Mouse (Mus musculus) T-helper 1 cell (primary cell): ENCODE data around the gene Slc10a7.
"Not testable (repeated sequence)": the region's sequence is repeated elsewhere in the genome, so short reads cannot be mapped to it uniquely, and the experiment has no call there.

Experiments
- in situ Hi-C: fragments of 300-600 bp; cut with MboI, MseI; formaldehyde crosslinking; loops from one replicate; pipeline ENCODE4 v1.15.1; 2025; ENCODE audit warnings: high pct_unique_total_duplicates

Slc10a7 gene

DNA sequence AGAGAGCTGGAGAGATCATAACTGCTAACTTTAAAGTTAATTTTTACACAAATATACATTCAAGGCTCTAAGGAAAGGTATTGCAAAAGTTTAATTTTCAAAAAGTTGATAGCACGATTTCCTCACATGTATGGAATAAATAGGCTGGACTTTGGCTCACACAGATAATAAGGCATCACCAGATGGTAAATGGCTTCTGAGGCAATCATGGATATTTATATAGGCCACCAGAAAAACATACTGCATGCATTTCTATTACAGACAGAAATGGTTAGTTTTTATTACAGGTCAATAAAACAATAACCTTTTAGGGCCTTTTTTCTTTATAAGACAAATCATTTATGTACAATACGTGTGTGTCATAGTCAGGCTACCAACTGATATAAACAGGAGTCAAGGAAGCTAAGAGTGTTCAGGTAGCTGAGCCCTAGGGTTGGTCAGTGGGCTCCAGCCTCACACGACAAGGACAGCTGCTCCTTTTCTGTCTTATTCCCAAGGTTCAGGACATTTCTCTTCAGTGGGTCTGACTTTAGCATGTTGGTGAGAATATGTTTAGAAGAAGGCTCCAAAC, 150.6 kb downstream of the Slc10a7 start:
- in situ Hi-C loops: loop anchor here (10.0 kb wide), 1 partner anchor 215 kb away; no protein-coding TSS in a partner anchor

DNA sequence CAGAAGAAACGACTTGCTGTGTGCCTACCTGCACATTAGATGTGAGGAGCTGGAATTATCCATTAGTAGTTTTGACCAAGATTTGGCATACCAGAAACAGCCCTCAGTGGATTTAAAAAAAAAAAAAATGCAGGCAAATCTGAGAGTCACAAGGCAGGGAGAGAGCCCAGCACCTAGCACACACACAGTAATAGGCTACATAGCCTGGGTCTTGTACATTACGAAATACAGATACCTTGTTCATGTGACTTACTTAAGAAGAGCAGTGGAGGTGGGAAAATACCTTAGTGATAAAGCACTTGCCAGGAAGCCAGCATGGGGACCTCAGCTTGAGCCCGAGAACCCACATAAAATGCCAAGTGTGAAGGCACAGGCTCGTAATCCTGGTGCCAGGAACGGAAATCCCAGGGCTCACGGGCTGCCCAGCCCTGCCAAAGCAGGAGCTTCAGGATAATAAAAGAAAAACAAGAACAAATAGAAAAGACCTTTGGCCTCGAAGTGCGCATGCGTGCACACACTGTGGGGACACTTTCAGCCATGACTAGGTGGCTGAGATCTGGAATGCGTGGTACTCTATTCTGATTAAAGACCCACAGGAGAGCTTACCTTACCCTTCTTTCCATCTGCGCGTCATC, 155.3 kb downstream of the Slc10a7 start:
- in situ Hi-C loops: no loop called here

DNA sequence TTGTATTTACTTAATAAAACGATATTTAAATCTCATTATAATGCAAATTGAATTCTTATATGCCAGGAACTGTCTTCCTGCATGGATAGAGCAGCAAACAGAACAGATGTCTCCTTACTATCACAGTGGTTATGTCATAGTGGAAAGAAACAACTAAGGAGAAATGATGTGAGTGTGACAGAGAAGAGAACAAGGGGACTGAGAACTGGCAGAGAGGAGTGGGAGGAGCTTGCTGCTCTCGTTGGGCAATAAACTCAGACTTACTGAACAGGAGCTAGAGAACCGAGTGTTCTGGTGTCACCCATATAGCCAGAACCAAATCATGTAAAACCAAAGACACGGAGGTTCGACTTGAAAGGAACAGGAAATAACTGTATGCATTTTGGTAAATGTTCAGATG, 158.3 kb downstream of the Slc10a7 start:
- in situ Hi-C loops: no loop called here

- in situ Hi-C loops: no loop called here
Observed at GRCm38 (mm10) chr8:78668206-78668605, 159.1 kb downstream of the Slc10a7 start.

DNA sequence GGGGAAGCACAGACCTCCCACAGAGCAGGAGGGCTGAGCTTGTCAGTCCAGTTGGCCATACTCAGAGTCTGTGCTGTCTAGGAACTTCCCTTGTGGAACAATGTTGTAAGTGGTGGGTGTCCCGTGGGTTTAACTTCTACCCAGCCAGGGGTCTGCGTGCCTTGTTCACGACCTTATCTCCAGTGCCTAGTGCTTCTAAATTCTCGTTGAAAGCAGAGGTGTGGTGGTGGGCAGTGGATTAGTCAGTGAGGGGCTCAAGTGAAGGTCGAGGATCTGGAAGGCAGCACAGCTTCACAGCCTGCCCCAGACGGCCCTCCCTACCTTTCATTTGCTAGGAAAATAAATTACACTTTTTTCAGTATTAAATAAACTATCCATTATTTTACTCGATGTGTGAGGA, 161.1 kb downstream of the Slc10a7 start:
- in situ Hi-C loops: no loop called here

DNA sequence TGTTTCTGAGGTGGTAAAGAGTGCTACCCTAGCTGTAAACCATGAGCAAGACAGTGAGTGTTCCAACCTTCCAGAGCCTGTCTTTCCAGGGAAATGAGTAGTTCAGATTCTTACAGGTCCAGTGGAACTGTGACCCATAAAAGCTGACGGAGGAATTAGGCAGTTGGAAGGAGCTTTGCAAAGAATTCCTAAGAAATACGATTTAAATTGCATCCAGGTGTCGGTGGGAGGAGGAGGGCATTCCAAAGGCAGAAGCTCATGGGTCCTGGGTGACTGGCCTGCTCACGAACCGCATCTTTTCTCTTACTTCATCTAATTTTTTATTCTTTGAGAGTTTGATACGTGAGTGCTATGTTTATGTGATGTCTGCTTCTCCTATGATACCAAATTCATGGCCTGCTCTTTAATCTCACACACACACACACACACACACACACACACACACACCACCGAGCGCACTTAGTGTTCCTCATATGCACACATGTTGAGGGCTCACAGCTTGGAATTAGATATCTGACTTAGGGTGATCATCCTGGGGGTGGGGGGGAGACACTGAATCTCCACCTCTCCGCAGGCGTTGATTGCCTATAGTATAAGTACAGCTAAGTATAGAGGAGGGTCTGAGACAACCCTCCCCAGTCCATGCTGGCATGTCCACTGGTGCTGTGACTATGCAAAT, 169.5 kb downstream of the Slc10a7 start:
- in situ Hi-C loops: no loop called here

GRCm38 (mm10) chr8:78690795-78691194, 181.6 kb downstream of the Slc10a7 start:
- in situ Hi-C loops: no loop called here

- in situ Hi-C loops: no loop called here
Observed at GRCm38 (mm10) chr8:78698331-78698741, 189.2 kb downstream of the Slc10a7 start.

GRCm38 (mm10) chr8:78703068-78703820, 194.1 kb downstream of the Slc10a7 start:
- in situ Hi-C loops: no loop called here

DNA sequence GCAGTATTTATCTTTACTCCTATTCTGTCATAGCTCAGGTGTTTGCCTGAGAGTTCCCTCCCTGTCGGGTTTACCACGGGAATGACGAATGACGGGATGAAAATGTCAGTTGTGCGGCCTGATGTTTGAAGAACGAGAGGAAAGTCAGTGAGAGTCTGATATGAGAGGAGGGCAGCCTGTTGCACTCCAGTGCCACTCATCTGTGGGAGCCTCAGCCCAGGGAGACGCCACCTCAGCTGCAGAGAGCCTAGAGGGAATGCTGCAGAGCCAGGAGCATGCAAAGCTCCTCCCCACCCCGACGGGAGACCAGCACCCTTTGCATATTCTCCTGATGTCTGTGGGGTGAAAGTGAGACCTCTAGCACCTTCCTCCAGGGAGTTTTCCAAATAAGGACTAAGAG, 196.8 kb downstream of the Slc10a7 start:
- in situ Hi-C loops: no loop called here

DNA sequence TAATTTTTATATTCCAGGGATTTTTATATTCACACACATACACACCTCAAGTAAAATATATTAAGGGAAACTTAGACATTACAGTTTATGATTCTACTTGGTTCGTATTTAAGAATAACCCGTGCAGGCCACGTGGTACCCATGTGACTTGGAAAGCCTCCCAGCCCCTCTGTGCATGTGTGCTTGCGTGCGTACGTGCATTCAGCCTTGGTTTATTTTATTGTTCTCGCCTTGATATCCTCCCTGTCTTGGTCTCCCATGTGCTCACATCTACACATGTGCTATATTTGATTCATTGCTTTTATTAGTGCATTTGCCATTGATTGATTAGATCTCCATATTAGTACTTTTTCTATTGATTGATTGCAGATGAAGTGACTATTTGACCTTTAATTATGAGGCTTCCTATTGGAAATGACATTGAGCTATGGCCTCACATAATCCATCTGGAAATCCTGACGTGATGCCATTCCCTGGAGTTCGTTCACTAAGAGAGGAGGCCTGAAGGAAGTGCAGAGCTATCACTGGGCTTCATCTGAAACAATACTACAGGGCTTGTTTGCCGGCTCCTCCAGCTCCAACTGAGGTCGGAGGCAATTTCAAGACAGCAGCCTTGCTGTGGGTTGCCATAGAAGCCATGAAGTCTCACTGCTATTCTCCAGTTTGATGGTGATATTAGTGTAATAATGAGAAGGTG, 200.9 kb downstream of the Slc10a7 start:
- in situ Hi-C loops: no loop called here

DNA sequence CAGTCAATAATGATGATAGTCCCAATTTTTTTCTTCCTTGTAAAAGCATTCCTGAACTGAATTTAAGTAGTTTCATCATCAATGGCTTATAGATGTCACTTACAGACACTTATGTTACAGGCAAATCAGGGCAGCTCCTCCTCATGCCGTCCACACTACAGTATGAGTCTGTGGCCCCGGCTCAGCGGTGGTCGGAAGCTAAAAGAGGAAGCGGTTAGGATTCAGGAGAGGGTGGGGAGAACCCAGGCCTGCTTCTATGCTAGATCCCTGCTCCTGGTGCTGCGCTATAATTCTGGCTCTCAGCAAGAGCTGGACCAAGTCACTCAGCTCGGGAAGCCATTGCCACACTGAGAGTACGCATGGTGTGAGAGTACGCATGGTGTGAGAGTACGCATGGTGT, 201.8 kb downstream of the Slc10a7 start:
- in situ Hi-C loops: no loop called here

DNA sequence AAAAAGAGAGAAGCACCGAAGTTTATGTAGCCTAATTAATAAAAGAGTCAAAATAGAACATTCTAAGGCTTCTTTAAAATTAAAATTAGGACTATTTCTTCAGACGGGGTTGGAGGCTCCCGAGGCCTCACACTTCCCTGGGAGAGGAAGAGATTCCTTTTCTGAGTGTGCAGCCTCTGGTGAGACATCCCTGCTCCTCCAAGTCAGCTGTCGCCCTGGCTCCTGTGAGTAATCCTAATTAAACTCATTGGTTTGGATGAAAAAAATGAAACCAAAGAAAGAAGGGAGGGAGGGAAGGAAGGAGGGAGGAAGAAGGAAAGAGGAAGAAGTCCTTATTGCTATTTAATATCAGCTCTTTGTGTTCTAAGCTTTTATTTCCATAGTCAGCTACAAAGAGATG, 205.7 kb downstream of the Slc10a7 start:
- in situ Hi-C loops: no loop called here

GRCm38 (mm10) chr8:78716546-78716945, 207.4 kb downstream of the Slc10a7 start:
- in situ Hi-C loops: no loop called here

- in situ Hi-C loops: not testable (repeated sequence)
Observed at GRCm38 (mm10) chr8:78717191-78717590, 208.0 kb downstream of the Slc10a7 start.

DNA sequence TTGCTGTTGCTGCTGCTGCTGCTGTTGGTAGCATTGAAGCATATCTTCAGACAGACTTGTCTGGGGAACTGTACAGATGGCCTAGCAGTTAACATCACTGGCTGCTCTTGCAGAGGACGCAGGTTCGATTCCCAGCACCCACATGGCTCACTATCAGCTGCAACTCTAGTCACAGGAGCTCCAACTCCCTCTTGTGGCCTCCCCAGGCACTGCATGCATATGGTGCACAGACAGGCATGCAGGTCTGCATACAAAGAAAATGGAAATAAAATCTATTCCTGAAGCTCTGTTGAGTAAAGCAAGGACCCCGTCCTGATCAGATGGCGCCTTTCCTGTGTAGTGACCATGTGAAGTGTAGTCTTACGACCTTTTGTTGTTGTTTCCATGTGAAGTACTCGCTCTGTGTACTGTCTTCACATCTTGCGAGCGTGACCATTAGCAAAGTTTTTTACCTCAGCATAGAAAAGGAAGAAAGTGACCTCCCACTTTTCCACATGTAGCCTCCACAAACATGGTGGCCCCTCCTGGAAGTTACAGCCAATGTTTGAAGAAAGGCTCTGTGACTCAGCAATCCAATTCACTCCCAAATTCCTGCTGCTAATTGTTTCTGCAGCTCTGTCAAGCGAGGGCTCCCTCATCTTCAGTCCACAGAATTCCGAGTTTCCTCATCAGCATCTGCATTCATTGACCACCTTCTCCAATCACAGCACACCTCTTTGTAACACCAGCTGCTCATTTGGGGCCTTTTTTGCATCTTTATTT, 210.3 kb downstream of the Slc10a7 start:
- in situ Hi-C loops: no loop called here

GRCm38 (mm10) chr8:78720041-78720414, 210.9 kb downstream of the Slc10a7 start:
- in situ Hi-C loops: no loop called here

- in situ Hi-C loops: no loop called here
Observed at GRCm38 (mm10) chr8:78721576-78721975, 212.4 kb downstream of the Slc10a7 start.

GRCm38 (mm10) chr8:78722201-78722600, 213.1 kb downstream of the Slc10a7 start:
- in situ Hi-C loops: no loop called here

- in situ Hi-C loops: no loop called here
Observed at GRCm38 (mm10) chr8:78724832-78725231, 215.7 kb downstream of the Slc10a7 start.

DNA sequence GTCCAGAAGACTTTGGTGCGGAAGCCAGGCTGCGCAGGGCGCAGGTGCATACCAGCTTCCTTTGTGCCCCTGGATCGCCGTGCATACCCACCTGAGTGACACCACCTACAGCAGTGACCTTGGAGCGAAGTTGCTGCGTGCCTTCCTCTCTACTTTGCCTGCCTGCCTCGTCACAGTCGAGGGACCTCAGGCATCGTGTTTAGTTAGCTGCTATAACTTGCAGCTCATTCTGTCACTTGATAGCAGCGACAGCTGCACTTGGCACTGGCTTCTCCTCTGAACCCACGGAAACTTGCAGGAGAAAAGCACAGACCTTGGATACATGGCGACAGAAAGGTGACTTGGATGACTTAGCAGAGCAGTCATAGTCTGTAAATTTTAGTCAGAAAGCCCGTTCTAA, 219.1 kb downstream of the Slc10a7 start:
- in situ Hi-C loops: no loop called here
